Comparison of ENCODE assay signal across 7 mouse cellular contexts in the genomic region with DNA sequence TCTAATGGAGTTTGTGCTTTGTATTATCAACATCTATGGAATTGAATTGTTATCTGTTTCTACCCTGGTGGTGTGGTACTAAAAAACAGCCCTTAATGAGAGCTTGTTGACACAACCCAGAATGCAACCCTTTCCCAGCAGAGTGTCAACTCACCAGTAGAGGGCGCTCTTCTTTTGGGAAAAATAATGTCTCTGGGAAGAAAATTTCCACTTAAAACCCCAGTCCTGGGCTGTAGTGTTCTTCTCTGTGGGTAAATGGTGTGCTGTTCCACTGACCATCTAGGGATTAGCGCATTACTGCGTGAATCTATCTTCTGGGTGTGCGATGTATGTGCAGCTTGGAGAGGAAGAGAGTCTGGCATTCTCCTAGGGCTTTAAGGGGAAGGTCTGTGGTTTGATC.
DNase-seq lines count a peak whose midpoint lies in the region; ATAC-seq and TF ChIP-seq lines count a peak whose summit lies in the region.

No protein-coding gene starts in this region.

- no peak for TF ChIP-seq EP300 in liver, embryonic 14.5 days (IDR thresholded peaks at IDR 0.05; ENCODE audit: low read depth)

- WGBS in forebrain, embryonic 15.5 days: 34% methylated on average over 4 of the region's 4 CpGs
- 50% methylated on average over 4 of the region's 4 CpGs for WGBS in kidney, embryonic 15.5 days
- 37% methylated on average over 4 of the region's 4 CpGs for WGBS in liver, embryonic 14.5 days (ENCODE audit: insufficient replicate concordance)

- H3K4me1 ChIP-seq in forebrain, embryonic 15.5 days: no peaks in the 10 kb centered on the region
- H3K4me1 ChIP-seq in kidney, embryonic 15.5 days: peaks cover 7% of the 10 kb centered on the region
- H3K4me1 ChIP-seq in liver, embryonic 14.5 days (replicated peaks; ENCODE audit: control insufficient read depth in 2 of 2, insufficient read depth in 2 of 2, low read length in 1 of 2): no peaks in the 10 kb centered on the region

- no peaks in the 10 kb centered on the region for H3K9me3 ChIP-seq in forebrain, embryonic 15.5 days
- no peaks in the 10 kb centered on the region for H3K9me3 ChIP-seq in kidney, embryonic 15.5 days (replicated peaks)
- no peaks in the 10 kb centered on the region for H3K9me3 ChIP-seq in liver, embryonic 14.5 days (ENCODE audit: control insufficient read depth, low read length)

- no peak overlapping the region for H3K27ac ChIP-seq in forebrain, embryonic 15.5 days (replicated peaks)
- no peak overlapping the region for H3K27ac ChIP-seq in kidney, embryonic 15.5 days
- no peak overlapping the region for H3K27ac ChIP-seq in liver, embryonic 14.5 days

- TF ChIP-seq CTCF in liver, embryonic 14.5 days (IDR thresholded peaks at IDR 0.05; ENCODE audit: low read depth): peak; percentile 69

- H3K9ac ChIP-seq in forebrain, embryonic 15.5 days (replicated peaks): no peak overlapping the region
- H3K9ac ChIP-seq in kidney, embryonic 15.5 days: no peak overlapping the region
- H3K9ac ChIP-seq in liver, embryonic 14.5 days (replicated peaks): no peak overlapping the region

- ATAC-seq in forebrain, embryonic 15.5 days (replicated peaks): peak; percentile 53
- ATAC-seq in kidney, embryonic 15.5 days (replicated peaks; ENCODE audit: low FRiP score): 0 out of 2 replicates have a peak, but pooled peaks have one; percentile 15
- ATAC-seq in liver, embryonic 14.5 days (ENCODE audit: insufficient read depth): no peak

- no peak overlapping the region for H3K4me3 ChIP-seq in forebrain, embryonic 15.5 days
- no peak overlapping the region for H3K4me3 ChIP-seq in kidney, embryonic 15.5 days (replicated peaks)
- H3K4me3 ChIP-seq in liver, embryonic 14.5 days (ENCODE audit: insufficient read depth in 1 of 2, low read depth in 2 of 2, low read length in 2 of 2): no peak overlapping the region

- peak; percentile 65 for DNase-seq in 3T3-L1 (ENCODE audit: low read depth, low spot score)
- peak; percentile 15 to 24 for DNase-seq in B cell, adult 2 months
- peak; percentile 21 for DNase-seq in c-Kit-positive CD71-positive TER-119-positive erythroid progenitor cells, embryonic 14.5 days (ENCODE audit: low spot score)
- DNase-seq in liver, embryonic 14.5 days (ENCODE audit: low read depth in 3 of 3, low spot score in 3 of 3): peak; percentile 9 to 19 (median 16)
- peak; percentile 64 for DNase-seq in right cerebral cortex, adult 18-20 months

- H3K27me3 ChIP-seq in forebrain, embryonic 15.5 days: no peaks in the 10 kb centered on the region
- H3K27me3 ChIP-seq in kidney, embryonic 15.5 days: no peaks in the 10 kb centered on the region
- H3K27me3 ChIP-seq in liver, embryonic 14.5 days (ENCODE audit: control insufficient read depth, insufficient read depth, low read length): no peaks in the 10 kb centered on the region

- no peaks in the 10 kb centered on the region for H3K36me3 ChIP-seq in forebrain, embryonic 15.5 days
- no peaks in the 10 kb centered on the region for H3K36me3 ChIP-seq in kidney, embryonic 15.5 days
- no peaks in the 10 kb centered on the region for H3K36me3 ChIP-seq in liver, embryonic 14.5 days (replicated peaks; ENCODE audit: control insufficient read depth, insufficient read depth, low read depth)

- H3K4me2 ChIP-seq in forebrain, embryonic 15.5 days (replicated peaks): no peak overlapping the region
- H3K4me2 ChIP-seq in kidney, embryonic 15.5 days: no peak overlapping the region
- no peak overlapping the region for H3K4me2 ChIP-seq in liver, embryonic 14.5 days (ENCODE audit: low read depth)
